Mouse (Mus musculus) liver, embryonic 18 days (tissue): ENCODE data around the gene Rnf39. TPM values are rescaled to one million over a fixed set of nuclear protein-coding genes. Genes with fewer than 3 reads are reported as not detected.

Experiments
- polyA plus RNA-seq: library from polyadenylated mRNA; depleted of rRNA; stranded (reverse); fragments of >200 nt; gene quantifications from 2 replicates; pipeline ENCODE4 v1.2.3, GENCODE M21; 2012; rRNA removed

Gene Rnf39
- 0.05 and 0.07 TPM in 2 replicates for polyA plus RNA-seq

GRCm38 (mm10) chr17:36942791-36943471 is at the start of gene Rnf39:
Gene Rnf39, plus strand, starts transcription at chr17:36942918.

DNA sequence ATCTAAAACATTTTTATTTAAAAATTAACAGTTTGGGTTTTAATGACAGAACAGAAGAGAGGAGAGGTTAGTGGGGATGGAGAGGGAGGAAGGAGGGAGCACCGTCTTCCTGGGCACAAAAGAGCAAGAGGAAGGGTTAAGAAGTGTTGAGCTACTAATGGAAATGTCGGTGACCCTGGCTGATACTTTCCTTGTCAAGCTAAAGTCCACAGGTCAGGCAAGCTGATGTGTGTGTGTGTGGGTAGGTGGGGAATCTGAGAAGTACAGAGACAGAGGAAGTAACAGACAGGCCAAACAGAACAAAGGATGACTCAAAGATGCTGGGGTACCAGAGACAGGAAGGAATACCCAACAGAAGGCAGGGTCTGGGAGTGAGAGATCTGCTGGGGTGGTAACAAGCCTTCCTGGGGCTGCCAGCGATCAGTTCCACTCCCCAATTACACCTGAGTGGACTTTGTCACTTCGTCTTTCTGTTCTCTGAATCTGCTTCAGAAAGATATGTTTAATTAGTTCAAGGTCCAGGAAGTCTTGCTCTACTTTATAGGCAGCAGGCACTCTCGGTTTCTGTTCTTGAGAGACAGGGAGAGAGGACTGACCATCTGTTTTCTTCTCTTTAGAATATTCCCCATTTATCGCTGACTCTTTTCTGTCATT is 45.0 kb upstream of the Rnf39 start, which contains the start of gene Trim31:
Trim31 (plus strand) TSS at position 567 of the 654 bp plus-strand sequence.

GRCm38 (mm10) chr17:36950981-36951947 is 8.5 kb downstream of the Rnf39 start, which contains the start of gene Ppp1r11:
Gene Ppp1r11, minus strand, starts transcription at chr17:36951741.

GRCm38 (mm10) chr17:36957999-36958743 is 15.5 kb downstream of the Rnf39 start, which contains the start of the genes Znrd1 and Znrd1as:
Gene Znrd1, minus strand, starts transcription at chr17:36958559.
Gene Znrd1as, plus strand, starts transcription at chr17:36958592.

GRCm38 (mm10) chr17:36981221-36981813 is 38.6 kb downstream of the Rnf39 start, which contains the start of gene 2410137M14Rik:
Gene 2410137M14Rik, minus strand, starts transcription at chr17:36981237.

DNA sequence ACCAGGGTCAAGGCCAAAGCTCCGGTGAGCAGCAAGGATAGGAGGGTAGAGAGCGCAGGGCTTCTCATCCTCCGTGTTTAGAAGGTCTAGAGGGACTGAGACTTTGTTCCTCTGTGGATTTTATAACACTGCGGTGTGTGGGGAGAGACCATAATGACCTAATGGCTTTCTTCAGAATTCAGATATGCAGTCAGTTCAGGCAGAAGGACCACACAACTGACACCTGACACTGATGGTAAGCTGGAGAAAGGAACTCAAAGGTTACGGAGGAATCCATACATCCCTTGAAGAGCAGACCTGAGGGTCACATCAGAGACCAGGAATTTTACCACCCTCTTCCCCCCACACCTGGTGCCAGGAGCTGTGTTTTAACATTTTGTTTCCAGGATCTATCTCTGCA is 46.7 kb downstream of the Rnf39 start, which contains the start of gene H2-M5:
H2-M5 (minus strand) TSS at position 101 of the 400 bp plus-strand sequence.

Other genes with a start within 250 kb of the Rnf39 start
- gene H2-M10.5, start 170.0 kb upstream of the Rnf39 start, polyA plus RNA-seq, result not detected in 2 replicates
- gene H2-M10.6, start 130.7 kb upstream of the Rnf39 start, polyA plus RNA-seq, result not detected in 2 replicates
- 19.4 and 23.3 TPM in 2 replicates for gene Trim26, start 105.8 kb upstream of the Rnf39 start, polyA plus RNA-seq
- gene Trim15, start 75.7 kb upstream of the Rnf39 start, polyA plus RNA-seq, result 0.25 and 0.42 TPM in 2 replicates
- 37.1 and 43.0 TPM in 2 replicates for gene Trim10, start 73.3 kb upstream of the Rnf39 start, polyA plus RNA-seq
- 0.01 TPM in 1 of 2 replicates, not detected in the other for gene Trim40, start 52.8 kb upstream of the Rnf39 start, polyA plus RNA-seq
- 0.04 TPM in 1 of 2 replicates, not detected in the other for gene Trim31, start 44.8 kb upstream of the Rnf39 start, polyA plus RNA-seq
- gene Ppp1r11, start 8.8 kb downstream of the Rnf39 start, polyA plus RNA-seq, result 31.3 and 33.2 TPM in 2 replicates
- 15.5 and 17.6 TPM in 2 replicates for gene Znrd1, start 15.6 kb downstream of the Rnf39 start, polyA plus RNA-seq
- 3.4 and 4.2 TPM in 2 replicates for gene Znrd1as, start 15.7 kb downstream of the Rnf39 start, polyA plus RNA-seq
- gene 2410137M14Rik, start 38.3 kb downstream of the Rnf39 start, polyA plus RNA-seq, result not detected in 2 replicates
- gene H2-M5, start 46.6 kb downstream of the Rnf39 start, polyA plus RNA-seq, result 0.08 and 0.10 TPM in 2 replicates
- gene Zfp57, start 58.2 kb downstream of the Rnf39 start, polyA plus RNA-seq, result 4.5 and 5.2 TPM in 2 replicates
- gene Mog, start 80.5 kb downstream of the Rnf39 start, polyA plus RNA-seq, result not detected in 2 replicates
- gene Gabbr1, start 103.0 kb downstream of the Rnf39 start, polyA plus RNA-seq, result 3.1 and 5.1 TPM in 2 replicates
- not detected in 2 replicates for gene Olfr90, start 145.6 kb downstream of the Rnf39 start, polyA plus RNA-seq
- gene Olfr91, start 155.4 kb downstream of the Rnf39 start, polyA plus RNA-seq, result not detected in 2 replicates
- gene Olfr92, start 177.2 kb downstream of the Rnf39 start, polyA plus RNA-seq, result not detected in 2 replicates
- gene Olfr93, start 218.6 kb downstream of the Rnf39 start, polyA plus RNA-seq, result not detected in 2 replicates